Mouse (Mus musculus) embryo, embryonic 9.5 days (tissue): Measurements from ENCODE around the gene Tbxas1.

ENCODE experiments used
- DNase-seq: peaks from one replicate; pipeline ENCODE4 v3.0.0-alpha.2; 2017; ENCODE audit errors: extremely low spot score

Gene Tbxas1

DNA sequence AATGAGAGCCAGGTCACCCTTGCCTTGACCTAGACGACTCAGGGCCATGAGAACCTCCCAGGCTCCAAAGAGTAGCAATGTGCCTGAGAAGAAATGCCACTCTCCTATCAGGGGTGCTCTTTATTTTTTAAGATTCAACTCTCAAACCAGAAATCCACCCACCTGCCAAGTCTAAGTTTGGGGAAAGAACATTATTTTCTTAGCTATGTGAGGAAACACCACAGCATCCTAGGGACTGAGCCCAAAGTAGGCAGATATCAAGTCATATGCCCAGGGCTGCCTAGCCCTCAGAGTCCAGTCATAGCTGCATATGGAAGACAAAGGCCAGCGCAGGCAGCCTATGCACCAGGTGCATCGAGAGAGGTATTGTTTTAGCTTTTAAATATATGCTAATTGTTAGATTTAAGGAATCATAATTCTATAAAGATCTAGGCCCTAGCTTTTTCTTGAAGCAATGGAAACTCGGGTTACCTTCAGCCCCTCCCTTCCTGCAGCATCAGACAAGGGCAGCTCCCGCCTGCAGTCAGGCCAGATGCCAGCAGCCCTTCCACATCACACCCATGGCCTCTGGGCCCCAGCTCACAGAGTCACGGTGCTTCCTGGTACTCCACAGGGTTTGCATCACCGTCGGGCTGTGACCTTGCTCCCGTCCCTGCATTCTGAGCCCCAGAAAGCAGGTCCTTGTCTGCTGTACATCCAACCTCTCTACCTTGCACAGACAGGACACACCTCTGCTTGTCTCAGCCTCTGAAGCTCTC is 176.8 kb downstream of the Tbxas1 start:
- no peak for DNase-seq

DNA sequence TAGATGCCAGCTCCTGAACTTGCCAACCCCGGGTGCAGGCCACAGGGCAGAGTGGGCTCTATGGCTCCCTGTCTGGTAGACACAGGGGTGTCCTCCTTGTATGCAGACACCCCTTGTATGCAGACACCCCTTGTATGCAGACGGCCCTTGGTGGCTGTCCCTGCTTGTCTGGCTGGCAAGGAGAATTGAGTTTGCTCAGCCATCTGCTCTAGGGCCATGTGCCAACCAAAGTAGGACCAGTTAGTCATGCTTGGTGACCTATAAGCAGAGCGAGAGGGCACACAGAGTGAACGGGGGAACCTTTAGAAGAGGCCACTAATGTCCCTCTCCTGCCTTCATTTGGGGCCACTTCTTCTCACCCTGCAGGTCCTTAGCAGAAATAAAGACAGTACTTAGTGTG is 177.4 kb downstream of the Tbxas1 start:
- DNase-seq = no peak

DNA sequence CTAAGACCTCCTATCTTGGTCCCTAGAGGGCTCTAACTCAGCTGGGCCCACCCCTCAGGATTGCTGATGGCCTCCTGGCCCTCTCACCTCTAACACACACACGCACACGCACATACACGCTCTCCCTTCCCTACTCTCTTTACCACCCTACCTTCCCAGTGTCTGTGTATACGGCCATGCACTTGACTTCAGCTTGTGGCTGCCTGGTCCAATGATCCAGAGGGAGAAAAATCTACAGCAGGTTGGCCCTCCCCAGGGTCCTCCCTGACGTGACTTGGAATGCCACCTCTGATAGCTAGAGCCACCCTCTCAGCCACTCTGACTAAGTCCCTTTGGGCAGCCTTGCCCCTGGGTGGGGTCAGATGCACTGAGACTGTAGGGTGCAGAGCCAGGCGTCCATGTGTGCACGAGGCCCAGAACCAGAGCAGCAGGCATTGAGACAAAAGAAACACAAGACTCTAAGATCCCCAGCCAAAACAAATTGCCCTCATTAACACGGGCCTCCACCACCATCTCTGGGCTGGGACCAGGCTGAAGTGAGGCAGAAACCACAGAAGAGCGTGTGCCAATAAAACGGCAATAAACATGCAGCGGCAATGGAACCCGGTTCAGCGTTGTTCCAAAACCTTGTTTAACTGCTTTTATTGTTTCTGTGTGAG is 179.1 kb downstream of the Tbxas1 start:
- no peak for DNase-seq

DNA sequence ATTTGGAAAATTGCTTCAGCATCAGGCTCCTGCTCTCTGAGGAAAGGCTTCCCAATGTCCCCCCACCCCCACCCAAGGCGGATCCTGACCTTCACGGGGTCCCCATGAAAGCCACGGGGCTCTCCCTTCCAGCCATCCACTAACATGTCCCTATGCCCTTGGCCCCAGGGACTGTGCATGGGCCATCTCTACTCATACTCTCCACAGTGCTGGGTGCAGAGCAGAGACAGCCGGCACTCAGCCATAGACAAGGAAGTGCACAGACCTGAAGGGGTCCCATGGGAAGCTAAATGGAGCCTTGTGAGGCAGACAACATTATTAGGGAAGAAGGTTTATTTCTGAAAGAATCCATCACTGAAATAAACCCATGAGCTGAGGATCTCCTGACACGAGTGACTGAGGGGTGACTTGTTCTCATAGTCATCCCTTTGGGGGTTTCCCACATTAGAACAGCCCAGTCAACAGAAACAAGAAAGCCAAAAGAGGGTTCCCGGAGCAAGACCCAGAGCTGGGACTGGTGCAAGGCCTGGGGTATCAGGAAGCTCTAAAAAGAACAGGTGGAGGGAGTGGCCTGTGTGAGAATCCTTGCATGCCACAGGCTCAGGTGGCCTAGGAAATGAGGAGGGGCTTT is 179.8 kb downstream of the Tbxas1 start:
- DNase-seq = no peak

DNA sequence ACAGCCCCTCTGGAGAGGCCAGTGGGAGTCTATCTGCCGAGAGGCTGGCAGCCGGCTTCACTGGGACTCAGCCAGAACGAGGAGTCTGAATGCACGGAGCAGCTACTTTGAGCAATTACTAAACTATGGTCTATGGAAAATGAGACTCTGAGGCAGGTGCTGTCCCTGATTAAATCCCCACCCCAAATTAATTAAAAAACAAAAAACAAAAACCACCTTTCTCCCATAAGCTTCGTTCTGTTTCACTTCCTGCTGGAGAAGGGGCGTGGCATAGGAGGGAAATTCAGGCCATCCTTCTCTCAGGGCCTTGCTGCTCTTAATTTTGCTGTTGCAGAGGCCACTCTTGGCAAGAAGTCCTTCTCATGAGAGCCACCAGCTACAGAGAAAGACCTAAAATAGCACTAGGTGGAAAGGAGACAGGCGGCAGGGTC is 180.6 kb downstream of the Tbxas1 start:
- no peak for DNase-seq

DNA sequence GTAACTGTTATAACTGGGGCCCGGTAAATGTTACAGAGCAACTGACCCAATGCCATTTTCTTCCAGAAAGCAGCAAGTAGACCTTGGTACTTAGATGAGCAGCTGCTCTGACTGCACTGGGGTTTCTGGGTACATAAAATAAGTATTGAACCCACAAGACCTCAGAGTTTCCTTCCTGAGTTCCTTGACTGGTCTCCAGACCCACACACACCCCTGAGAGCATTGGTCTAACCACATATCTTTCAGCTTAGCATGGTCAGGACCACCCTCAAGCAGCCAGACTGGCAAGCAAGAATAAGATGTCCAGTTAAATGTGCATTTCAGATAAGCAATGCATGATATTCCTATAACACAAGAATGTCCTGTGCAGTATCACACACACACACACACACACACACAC is 182.0 kb downstream of the Tbxas1 start:
- no peak for DNase-seq

DNA sequence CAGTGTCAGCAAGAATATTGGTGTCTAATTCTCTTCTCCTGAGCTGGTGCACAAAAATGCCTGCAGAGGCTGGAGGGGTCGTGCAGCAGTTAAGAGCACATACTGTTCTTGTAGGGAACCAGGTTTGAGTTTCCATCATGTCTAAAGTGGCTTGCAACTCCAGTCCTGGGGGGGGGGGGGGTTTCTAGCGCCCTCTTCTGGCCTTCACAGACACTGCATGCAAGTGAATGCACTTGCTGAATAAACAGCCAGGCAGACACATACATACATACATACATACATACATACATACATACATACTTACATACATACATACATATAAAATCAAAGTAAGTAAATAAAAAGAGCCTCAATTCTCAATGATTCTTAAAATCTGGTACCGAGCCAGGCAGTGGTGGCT is 183.2 kb downstream of the Tbxas1 start:
- DNase-seq = no peak

DNA sequence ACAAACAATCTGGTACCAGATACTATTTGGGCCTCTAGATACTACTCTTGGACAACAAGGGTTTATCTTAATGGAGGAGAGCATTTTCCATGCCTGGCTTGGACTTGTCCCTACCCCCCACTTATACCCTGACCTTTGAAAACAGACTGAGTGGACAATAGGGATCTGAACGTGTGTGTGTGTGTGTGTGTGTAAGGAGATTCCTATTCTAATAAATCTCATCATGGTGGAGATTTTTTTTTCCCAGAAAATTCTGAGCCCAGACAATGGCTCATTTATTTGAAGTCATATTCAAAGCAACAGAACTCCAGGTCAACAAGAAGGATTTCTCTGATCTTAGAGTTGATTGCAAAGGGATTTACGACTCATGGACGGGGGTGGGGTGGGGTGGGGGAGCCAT is 183.7 kb downstream of the Tbxas1 start:
- no peak for DNase-seq

DNA sequence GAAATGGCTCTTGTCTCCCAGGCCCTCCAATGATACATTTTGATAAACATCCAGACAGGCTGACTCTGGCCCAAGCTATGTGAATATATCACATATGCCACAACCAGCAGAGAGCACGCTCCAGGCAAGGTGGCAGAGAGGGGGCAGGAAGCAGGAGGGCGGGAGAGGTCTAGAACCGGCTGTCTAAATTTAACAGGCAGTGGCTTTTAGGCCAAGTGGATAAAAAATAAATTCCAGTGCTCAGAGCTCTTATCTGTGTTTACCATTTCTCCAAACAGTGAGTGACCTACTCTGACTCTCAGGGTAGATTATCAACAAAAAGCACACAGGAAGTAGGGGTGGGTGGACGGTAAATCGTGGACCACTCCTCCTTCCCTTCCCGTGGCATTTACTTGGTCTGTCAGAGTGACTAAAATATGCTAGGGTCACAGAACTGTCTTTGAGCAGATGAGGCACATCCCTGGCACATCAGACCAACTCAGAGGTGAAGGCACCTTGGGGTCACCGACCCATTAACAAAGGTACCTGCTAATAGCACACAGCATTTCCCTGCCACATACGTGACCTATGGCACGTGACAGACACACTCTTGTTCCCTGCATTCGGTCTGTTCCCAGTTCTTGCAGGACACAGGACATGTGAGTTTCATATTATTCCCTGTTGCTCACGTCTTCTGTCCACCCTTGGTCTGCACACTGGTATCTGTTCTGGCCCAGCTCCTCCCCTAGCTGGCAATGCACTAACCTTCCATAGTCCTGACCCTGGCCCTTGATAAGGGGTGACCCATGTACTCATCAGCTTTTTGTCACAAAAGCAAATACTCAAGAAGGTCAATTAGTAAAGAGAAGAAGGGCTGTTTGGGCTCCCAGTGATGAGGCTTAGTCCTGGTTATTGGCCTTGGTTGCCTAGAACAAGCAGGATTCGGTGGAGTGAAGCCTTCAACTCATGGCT is 184.6 kb downstream of the Tbxas1 start:
- no peak for DNase-seq

DNA sequence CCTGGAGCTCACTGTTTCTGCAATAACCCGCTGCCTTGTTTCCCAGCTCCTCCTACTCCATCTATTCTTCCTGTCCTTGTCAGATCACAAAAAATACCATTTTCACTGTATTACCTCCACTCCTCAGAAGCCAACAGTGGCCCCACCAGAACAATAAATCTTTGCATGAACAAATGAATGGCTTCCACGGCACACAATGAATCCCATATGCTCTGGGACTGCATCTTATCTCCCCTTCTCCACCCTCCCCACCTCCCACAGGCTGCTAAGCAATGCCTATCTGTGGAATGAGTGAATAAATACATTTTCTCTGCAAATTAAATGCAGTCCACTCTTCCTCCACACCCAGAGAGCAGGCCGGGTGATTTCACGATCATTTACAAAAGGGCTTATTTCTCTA is 186.0 kb downstream of the Tbxas1 start:
- DNase-seq = no peak

DNA sequence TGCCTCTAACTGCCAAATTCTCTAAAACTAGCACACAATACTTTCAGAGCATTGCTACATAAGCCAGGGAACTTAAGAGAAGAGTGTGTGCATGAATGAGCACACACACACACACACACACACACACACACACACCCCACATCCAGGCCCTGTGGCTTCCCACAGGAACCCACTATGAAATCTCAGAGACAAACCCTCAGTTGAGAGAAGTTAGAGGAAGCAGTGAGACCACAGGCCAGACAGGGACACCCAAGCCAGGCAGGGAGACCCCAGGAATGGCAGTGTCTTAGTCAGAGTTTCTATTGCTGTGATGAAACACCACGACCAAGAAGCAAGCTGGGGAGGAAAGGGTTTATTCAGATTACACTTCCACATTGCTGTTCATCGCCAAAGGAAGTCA is 188.3 kb downstream of the Tbxas1 start:
- DNase-seq = no peak

DNA sequence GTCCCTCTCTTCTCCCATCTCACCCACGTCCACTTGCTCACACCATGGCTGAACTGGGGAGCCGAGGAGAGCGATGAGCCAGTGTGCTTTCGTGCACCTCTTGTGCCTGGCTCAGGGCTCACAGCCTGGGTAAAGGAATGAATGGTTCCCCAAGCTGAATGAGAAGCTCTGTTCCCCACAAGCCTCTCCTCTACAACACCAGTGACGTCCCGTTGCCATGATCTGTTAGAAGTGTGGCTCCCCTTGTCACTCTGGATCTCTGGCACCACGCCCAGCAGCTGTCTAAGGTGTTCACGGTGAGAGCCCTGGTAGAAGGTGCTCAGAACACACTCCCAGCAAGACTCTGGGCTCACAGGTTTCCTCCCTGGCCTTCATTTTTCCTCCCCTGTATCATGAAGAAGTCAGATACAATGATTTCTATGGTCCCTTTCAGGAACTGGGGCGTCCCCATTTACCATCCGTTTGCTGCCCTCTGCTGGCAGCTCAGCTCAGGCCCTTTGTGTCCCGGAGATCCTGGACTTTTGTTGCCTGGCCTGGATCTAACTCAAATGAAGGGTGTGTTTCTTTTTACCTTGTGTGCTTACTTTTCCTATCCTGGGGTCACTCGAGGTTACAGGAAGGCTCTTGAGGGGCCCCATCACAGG is 191.9 kb downstream of the Tbxas1 start:
- peak; percentile 80 for DNase-seq

DNA sequence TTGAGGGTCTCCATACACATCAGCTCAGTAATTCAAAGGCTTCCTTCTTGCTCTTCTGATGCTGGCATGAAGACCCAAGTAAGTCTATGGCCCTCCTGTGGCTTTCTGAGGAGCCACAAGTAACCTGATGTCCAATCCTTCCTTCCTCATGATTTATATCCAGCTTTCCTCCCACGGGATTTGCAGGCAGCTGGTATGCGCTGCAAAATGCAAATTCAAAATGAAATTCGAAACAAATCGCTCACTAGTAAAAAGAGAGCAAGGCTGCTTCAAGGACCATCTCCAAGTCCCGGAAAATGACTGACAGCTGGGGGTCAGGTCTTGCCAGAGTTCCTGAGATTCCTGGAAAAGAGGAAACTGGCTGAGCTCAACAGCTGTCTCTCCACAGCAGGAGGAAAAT is 197.5 kb downstream of the Tbxas1 start:
- no peak for DNase-seq

DNA sequence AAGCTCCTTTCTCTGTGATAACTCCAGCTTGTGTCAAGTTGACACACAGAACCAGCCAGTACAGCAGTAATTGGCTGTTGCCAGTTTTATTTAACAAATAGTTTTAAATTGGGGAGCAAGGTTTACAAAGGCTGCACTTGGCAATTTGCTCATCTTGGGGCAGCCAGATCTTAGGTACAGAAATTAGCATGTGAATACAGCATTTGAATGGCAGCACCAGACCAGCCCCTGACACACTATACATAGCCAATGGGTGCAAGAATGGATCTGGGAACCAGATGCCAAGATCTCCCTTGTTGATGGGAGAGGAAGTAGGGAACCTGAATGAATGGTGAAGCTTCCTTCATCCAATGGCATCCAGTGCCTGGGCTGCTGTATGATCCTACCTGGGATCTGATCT is 199.0 kb downstream of the Tbxas1 start:
- no peak for DNase-seq

DNA sequence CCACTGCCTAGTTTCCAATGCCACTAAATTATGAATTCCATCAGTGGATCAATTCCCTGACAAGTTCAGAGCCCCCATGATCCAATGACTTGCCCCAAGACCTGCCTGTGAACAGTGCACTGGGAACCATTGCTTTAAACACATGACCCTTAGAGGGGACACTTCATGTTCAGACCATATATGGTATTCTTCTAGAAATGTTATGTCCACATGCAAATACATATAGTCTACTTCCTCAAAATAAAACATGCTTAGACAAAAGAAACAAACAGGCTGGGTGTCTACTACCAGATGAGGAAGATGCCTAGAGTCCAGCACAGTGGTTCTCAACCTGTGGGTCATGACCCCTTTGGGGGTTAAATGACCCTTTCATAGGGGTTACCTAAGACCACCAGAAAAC is 201.3 kb downstream of the Tbxas1 start:
- DNase-seq = no peak

DNA sequence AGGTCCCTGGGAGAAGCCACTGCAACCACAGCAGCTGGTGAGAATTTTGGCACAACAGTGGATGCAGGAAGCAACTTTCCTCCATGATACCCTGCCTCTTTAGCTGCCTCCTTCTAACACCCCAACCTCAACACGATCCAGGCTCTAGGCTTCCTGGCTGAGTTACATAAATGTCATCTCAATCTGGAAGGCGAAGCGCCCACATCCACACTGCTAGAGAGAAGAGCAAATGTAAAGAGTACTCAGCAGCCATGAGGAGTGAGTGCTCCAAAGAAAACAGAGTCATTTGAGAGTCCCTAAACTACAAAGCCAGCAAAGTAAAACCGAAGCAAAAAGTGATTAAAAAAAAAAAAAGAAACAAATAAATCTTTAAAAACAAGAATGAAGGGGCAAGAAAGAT is 229.4 kb downstream of the Tbxas1 start:
- DNase-seq = no peak

DNA sequence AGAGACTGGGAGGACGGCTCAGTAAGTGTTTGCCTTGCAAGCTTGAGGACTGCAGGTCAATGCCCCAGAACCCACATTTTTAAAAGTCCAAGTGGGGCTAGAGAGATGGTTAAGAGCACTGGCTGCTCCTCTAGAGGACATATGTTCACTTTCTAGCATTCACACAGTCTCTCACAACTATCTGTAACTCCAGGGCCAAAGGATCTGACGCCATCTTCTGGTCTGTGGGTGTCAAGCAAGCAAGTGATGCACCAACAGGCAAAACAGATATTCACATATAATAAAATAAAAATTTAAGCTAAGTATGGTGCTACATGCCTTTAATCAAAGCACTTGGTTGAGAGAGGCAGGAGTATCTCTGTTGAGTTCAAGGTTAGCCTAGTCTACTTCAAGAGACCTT is 231.6 kb downstream of the Tbxas1 start:
- DNase-seq = no peak

DNA sequence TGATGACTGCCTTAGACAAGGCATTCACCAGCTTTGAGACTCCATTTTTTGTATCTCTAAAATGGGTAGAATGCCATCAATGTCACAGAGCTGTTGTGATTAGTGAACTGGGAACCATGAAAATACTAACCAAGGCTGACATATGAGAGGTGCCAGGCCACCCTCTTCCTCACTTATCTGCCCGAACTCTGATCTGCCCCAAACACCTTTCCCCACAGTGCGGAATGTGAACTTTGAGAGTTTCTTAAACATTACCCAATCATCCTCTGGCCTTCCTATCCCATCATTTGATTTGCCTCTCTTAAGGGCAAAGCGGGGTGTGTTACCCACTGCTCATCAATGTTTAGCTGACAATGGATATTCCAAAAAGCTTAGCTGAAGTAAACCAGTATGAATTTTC is 237.5 kb downstream of the Tbxas1 start:
- DNase-seq = no peak

DNA sequence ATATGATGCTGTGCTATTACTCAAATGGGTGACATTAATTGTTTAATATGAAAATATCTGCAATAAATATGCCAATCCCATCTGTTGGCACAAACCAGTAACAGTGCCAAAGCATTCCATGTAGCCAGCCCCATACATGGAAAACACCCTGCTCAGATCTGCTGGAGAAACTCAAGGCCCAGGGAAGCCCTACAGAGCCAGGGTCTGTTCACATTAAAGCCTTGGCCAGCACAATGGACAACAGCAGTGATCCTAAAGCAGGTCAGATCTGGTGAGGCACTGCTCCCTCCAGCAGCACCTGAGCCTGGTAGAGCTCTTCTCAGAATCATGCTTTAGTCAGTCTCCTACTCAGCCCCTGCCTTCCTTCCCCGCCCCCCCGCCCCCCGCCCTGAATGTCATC is 237.9 kb downstream of the Tbxas1 start:
- DNase-seq = no peak

DNA sequence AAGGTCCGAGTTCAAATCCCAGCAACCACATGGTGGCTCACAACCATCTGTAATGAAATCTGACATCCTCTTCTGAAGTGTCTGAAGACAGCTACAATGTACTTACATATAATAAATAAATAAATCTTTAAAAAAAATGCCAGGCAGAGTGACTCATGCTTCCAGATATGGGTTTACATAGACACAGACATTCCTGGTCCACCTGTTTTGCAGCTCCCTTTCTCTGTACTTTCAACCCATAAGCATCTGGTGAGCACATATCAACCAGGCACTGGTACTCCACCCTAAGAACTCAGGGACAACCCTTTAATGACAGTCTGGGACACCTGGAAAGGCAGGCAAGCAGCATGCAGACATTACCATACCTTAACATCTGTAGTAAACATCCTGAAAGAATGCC is 240.2 kb downstream of the Tbxas1 start:
- no peak for DNase-seq

DNA sequence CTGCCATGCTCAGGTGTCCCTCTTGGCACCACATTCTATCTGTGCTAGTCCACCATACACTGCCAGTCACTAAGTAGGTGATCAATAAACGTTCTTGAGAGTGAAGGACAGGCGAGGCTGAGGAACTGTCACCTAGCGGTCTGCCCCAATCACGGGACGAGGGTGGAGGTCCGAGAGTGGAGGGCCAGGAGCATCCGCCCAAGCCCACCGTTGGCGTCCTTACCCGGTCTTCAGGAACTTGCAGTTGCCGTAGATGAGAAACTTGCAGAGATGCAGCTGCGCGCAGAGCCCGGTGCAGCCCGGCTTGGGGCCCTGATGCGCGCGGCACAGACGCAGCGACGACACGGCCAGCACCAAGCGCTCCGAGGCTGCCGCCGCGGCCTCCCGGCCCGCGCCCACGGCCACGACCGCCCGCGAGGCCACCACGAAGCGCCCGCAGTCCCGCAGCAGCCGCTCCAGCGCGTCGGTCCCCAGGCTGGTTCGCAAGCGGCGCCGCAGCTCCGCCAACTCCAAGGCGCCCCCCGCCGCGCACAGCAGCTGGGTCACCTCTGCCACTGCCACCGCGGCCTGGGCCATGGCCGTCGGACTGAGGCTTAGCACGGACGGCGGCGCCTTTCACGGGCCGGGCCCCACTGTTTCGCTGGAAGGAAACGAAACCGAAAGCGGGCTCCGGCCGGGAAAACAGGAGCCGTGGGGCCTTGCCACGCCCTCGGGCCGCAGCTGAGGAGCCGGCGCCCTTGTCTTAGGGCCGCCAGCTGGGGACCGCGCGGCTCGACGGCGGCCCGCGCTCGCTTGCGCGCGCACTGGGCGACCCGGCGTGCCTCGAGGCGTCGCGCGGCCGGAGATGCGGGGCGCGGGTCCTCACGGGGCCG is 242.6 kb downstream of the Tbxas1 start, which contains the start of gene Parp12:
TSS of gene Parp12 (minus strand) at position 766 of the 872 bp plus-strand sequence.
- peak; percentile 55 for DNase-seq
